Mouse (Mus musculus): ENCODE data around the gene Tbccd1. TPM values are rescaled to one million over a fixed set of nuclear protein-coding genes. Genes with fewer than 3 reads are reported as not detected.
"Not testable (repeated sequence)": the region's sequence is repeated elsewhere in the genome, so short reads cannot be mapped to it uniquely, and the experiment has no call there.

Gene Tbccd1
- polyA plus RNA-seq, 1 experiment from 2014 or later, result 28.1 TPM

DNA sequence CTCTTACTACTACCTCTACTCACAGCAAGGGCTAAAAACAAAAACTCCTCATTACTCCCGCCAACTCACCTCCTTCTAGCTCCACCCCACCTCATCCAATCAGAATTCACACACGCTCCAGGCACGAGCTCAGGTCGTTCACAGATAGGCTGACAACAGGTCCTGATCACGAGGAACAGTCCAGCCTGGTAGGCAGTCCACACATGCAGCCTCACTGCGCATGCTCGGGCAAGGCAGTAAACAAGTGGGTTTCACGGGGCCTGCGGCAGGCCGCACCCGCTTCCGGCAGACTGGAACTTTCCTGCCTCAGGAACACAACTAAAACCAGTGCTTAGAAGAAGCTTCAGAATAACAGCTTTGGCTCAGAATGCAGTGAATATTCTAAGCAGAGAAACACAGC lies 79.2 kb downstream of the Tbccd1 start:
- H3K4me3 ChIP-seq (replicated peaks); H3K36me3 ChIP-seq: not testable (repeated sequence)
- 86% methylated on average over 12 of the region's 12 CpGs for WGBS

DNA sequence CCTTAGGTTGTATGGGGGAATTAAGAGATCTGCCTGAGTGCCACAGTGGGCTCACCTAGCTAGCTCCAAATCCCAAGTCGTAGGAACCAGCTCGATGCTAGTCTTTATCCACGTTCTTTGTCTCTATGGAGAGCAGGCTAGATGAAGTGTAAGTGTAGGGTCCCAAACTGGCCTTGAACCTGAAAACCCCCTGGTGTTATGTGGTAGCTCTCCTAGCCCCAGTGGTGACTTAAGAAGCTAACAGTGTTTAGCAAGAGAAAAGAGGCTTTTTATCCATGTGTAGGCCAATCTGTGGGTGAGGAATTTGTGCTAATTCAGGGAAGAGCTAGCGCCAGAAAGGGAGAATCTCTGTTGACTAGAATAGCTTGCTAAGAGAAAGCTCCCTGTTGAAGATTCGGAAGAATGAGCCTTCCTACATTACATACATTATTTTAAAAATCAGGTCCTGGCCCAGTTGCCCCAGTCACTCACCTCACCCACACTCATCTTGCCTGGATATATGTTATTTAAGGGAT lies 81.9 kb downstream of the Tbccd1 start:
- H3K9ac ChIP-seq, result no peak overlapping the region
- H3K4me2 ChIP-seq (replicated peaks), result no peak overlapping the region
- H3K36me3 ChIP-seq, result no peaks in the 10 kb centered on the region
- H3K4me1 ChIP-seq, result no peaks in the 10 kb centered on the region
- no peaks in the 10 kb centered on the region for H3K9me3 ChIP-seq (replicated peaks)
- H3K27me3 ChIP-seq, result no peaks in the 10 kb centered on the region
- no peak overlapping the region for H3K27ac ChIP-seq (replicated peaks)
- ATAC-seq (ENCODE audit: insufficient number of reproducible peaks, low FRiP score, low TSS enrichment, low read depth), result no peak
- no peak overlapping the region for H3K4me3 ChIP-seq (replicated peaks)
- WGBS, result 66% methylated on average over 5 of the region's 5 CpGs

More for the DNA sequence above, 79.2 kb downstream of the Tbccd1 start:
- H3K9ac ChIP-seq; H3K9me3 ChIP-seq (replicated peaks); H3K27me3 ChIP-seq; H3K4me1 ChIP-seq; H3K27ac ChIP-seq (replicated peaks); H3K4me2 ChIP-seq (replicated peaks); ATAC-seq (ENCODE audit: insufficient number of reproducible peaks, low FRiP score, low TSS enrichment, low read depth): not testable (repeated sequence)

DNA sequence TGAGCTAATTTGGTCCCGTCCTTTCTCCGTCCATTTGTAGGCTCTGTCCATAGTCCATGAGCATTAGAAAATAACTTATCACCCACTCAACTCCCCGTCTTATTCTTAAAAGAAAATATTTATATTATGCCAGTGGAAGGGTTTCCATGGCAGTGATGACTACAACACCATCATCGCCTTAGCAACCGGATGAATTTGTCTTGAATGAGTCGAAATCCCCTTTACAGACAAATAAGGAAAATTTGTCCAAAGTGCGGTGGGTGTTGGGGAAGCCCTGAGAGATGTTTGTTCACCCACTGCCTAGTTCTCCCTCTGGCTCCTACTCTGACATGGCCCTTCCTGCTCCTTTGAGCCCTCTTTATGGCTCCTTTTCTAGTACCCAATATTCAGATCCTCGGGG lies 88.8 kb downstream of the Tbccd1 start:
- ATAC-seq (ENCODE audit: insufficient number of reproducible peaks, low FRiP score, low TSS enrichment, low read depth), result no peak
- no peak overlapping the region for H3K27ac ChIP-seq (replicated peaks)
- H3K27me3 ChIP-seq, result no peaks in the 10 kb centered on the region
- H3K9ac ChIP-seq, result no peak overlapping the region
- H3K36me3 ChIP-seq, result no peaks in the 10 kb centered on the region
- WGBS, result 86% methylated on average over 8 of the region's 8 CpGs
- no peak overlapping the region for H3K4me2 ChIP-seq (replicated peaks)
- H3K9me3 ChIP-seq (replicated peaks), result no peaks in the 10 kb centered on the region
- no peak overlapping the region for H3K4me3 ChIP-seq (replicated peaks)
- H3K4me1 ChIP-seq, result no peaks in the 10 kb centered on the region

DNA sequence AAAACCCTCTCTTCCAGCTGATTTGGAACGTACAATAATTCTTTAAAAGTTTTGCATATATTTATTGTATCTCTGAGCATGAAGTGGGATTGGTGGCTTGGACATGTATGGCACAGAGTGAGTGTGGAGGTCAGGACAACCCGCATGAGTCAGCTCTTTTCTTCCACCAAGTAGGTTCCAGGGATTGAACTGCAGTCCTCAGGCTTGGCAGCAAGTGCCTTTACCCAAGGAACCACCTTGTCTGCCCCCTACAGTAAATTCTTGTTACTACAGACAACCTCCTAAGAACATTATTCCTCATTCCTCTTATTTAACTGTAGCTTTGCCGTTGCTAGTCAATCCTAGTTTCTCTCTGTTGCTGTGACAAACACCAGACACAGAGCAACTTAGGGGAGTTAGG lies 90.1 kb downstream of the Tbccd1 start:
- Histone ChIP-seq H3K4me3 (replicated peaks) (no peak overlapping the region), H3K27me3 (no peaks in the 10 kb centered on the region), H3K9ac (no peak overlapping the region), H3K9me3 (replicated peaks) (no peaks in the 10 kb centered on the region), H3K4me2 (replicated peaks) (no peak overlapping the region), H3K27ac (replicated peaks) (no peak overlapping the region), H3K4me1 (no peaks in the 10 kb centered on the region), H3K36me3 (no peaks in the 10 kb centered on the region)
- 86% methylated on average over 3 of the region's 3 CpGs for WGBS
- ATAC-seq (ENCODE audit: insufficient number of reproducible peaks, low FRiP score, low TSS enrichment, low read depth), result no peak

DNA sequence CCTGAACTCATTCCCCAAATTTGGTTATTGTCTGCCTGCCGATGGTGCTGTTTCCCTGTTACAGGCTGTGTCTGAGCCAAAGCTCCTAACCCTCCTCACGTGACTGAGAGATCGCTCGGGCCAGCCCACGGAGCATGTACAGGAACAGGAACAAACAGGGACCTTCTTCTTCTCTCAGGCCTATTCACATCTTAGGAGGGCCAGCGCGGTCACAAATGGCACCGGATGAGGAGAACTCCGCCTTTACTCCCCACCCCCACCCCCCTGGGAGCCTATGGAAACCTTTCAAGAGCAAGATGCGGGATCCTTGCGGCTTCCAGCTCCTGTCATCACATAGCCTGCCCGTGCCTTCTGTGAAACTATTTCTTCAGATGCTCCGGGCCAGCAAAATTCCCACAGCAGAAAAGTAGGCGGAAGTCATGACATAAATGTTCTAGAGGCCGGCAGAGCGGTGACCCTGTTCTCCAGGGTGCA lies 90.7 kb downstream of the Tbccd1 start:
- H3K36me3 ChIP-seq, result no peaks in the 10 kb centered on the region
- H3K4me2 ChIP-seq (replicated peaks), result no peak overlapping the region
- WGBS, result 63% methylated on average over 16 of the region's 16 CpGs
- ATAC-seq (ENCODE audit: insufficient number of reproducible peaks, low FRiP score, low TSS enrichment, low read depth), result no peak
- no peaks in the 10 kb centered on the region for H3K27me3 ChIP-seq
- no peaks in the 10 kb centered on the region for H3K9me3 ChIP-seq (replicated peaks)
- H3K4me1 ChIP-seq, result no peaks in the 10 kb centered on the region
- no peak overlapping the region for H3K9ac ChIP-seq
- H3K27ac ChIP-seq (replicated peaks), result no peak overlapping the region
- no peak overlapping the region for H3K4me3 ChIP-seq (replicated peaks)

DNA sequence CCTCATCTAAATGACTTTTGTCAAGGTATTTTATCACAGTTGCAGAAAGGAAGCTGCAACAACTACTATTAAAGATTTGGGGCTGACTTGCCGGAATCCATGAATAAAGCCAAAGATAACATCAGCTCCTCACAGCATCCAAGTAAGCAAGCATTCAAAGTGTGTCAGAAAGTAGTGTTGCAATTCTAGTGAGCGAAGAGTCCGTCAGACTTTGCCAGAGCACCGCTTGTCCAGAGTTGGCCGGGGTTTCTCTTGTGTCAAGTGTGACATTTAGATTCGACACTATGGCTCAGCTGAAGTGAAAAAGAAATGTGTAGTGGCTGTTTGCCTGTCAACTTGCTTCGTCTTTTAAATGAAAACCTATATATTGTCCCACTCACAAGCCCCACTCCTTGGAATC lies 91.9 kb downstream of the Tbccd1 start:
- Histone ChIP-seq H3K36me3 (no peaks in the 10 kb centered on the region), H3K27me3 (no peaks in the 10 kb centered on the region), H3K9ac (no peak overlapping the region), H3K4me1 (no peaks in the 10 kb centered on the region), H3K4me3 (replicated peaks) (no peak overlapping the region), H3K9me3 (replicated peaks) (no peaks in the 10 kb centered on the region; the same call in 1 of the 2 replicates), H3K4me2 (replicated peaks) (no peak overlapping the region), H3K27ac (replicated peaks) (no peak overlapping the region)
- no peak for ATAC-seq (ENCODE audit: insufficient number of reproducible peaks, low FRiP score, low TSS enrichment, low read depth)
- 89% methylated on average over 7 of the region's 7 CpGs for WGBS

Other genes starting within 250 kb of the Tbccd1 start
- 0.35 and 0.47 TPM in 2 replicates for gene Dgkg, start 200.4 kb downstream of the Tbccd1 start, polyA plus RNA-seq (2015; fragmentation: Nextera tagmentation; extraction: Ambion mirVana)
- gene Crygs, start 46.1 kb downstream of the Tbccd1 start, polyA plus RNA-seq (2015; fragmentation: Nextera tagmentation; extraction: Ambion mirVana), result 0.19 and 0.20 TPM in 2 replicates
- 105 TPM in 2 replicates for gene Dnajb11, start 176 bp upstream of the Tbccd1 start, polyA plus RNA-seq (2015; fragmentation: Nextera tagmentation; extraction: Ambion mirVana)
- 0.49 TPM in 1 of 2 replicates, not detected in the other for gene Ahsg, start 33.6 kb upstream of the Tbccd1 start, polyA plus RNA-seq (2015; fragmentation: Nextera tagmentation; extraction: Ambion mirVana)
- 5.5 and 5.8 TPM in 2 replicates for gene Fetub, start 60.7 kb upstream of the Tbccd1 start, polyA plus RNA-seq (2015; fragmentation: Nextera tagmentation; extraction: Ambion mirVana)
- 0.12 and 0.18 TPM in 2 replicates for gene Hrg, start 93.4 kb upstream of the Tbccd1 start, polyA plus RNA-seq (2015; fragmentation: Nextera tagmentation; extraction: Ambion mirVana)
- gene Kng2, start 171.8 kb upstream of the Tbccd1 start, polyA plus RNA-seq (2015; fragmentation: Nextera tagmentation; extraction: Ambion mirVana), result 0.83 and 0.98 TPM in 2 replicates
- gene Kng1, start 200.2 kb upstream of the Tbccd1 start, polyA plus RNA-seq (2015; fragmentation: Nextera tagmentation; extraction: Ambion mirVana), result 0.08 and 0.17 TPM in 2 replicates
- 231 and 236 TPM in 2 replicates for gene Eif4a2, start 249.8 kb upstream of the Tbccd1 start, polyA plus RNA-seq (2015; fragmentation: Nextera tagmentation; extraction: Ambion mirVana)